Mouse (Mus musculus): ENCODE results near the gene Gpr85.

GRCm38 (mm10) chr6:13882919-13883318 lies 43.2 kb upstream of the Gpr85 start:
- TF ChIP-seq CTCF (IDR thresholded peaks at IDR 0.05; ENCODE audit: extremely low read depth, insufficient read depth, low read length) (no peak), POLR2A (IDR thresholded peaks at IDR 0.05; ENCODE audit: extremely low read depth, insufficient read depth, low read length) (no peak)
